ENCODE assay signal across 8 mouse cellular contexts in the genomic region with DNA sequence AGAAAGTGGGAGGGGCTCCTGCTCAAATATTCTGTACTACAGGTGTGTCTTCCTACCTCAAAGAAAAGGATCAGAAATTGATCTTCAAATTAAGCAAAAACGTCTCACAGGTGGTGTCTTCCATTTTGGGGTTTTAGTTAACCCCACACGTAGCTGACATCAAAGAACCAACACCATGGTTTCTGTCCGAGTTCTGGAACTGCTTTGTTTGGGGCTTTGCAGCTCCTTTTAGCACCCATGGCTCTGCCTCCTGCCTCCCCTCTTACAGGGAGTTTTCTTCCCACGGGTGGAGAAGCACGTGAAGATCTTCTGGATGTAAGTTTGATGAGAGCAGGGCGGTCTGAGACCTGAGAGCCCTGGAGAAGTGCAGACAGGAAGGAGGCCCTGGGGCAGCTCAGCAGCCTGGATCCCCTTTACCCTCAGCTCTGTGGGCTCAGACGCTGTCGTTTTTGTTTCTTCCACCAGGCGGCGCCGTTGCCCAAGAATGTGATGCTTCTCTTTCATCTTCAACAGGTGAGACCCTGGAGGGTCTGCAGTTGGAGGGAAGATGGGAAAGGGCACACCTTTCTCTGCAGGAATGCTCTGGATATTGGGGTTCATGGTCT. TPM values are rescaled to one million over a fixed set of nuclear protein-coding genes. Genes with fewer than 3 reads are reported as not detected.
A peak's percentile ranks its signal among the peaks of the same experiment; 100 is the strongest.
DNase-seq lines count a peak whose midpoint lies in the region; ATAC-seq and TF ChIP-seq lines count a peak whose summit lies in the region.
"Not testable (repeated sequence)": the region's sequence is repeated elsewhere in the genome, so short reads cannot be mapped to it uniquely, and the experiment has no call there.

No protein-coding gene starts in this region.

- H3K27ac ChIP-seq in kidney, postnatal 0 days; neural tube, embryonic 11.5 days (ENCODE audit: low read depth, low read length); testis, adult 2 months (ENCODE audit: control insufficient read depth, insufficient read depth, low read depth, low read length): not testable (repeated sequence)

- H3K27me3 ChIP-seq in kidney, postnatal 0 days (ENCODE audit: insufficient read depth, low read length); neural tube, embryonic 11.5 days (ENCODE audit: control insufficient read depth, insufficient read depth, low read length); testis, adult 2 months (ENCODE audit: control insufficient read depth, insufficient read depth, low read length): not testable (repeated sequence)

- peak; percentile 80 for TF ChIP-seq CTCF in kidney, postnatal 0 days (IDR thresholded peaks at IDR 0.05; ENCODE audit: low read depth)
- TF ChIP-seq CTCF in lung, adult 2 months (IDR thresholded peaks at IDR 0.05; ENCODE audit: insufficient read depth, low read length), result peak; percentile 55
- peak; percentile 68; the same call in 1 of the 2 replicates for TF ChIP-seq CTCF in testis, adult 2 months (IDR thresholded peaks at IDR 0.05; ENCODE audit: control insufficient read depth, insufficient read depth, insufficient replicate concordance, low read depth, low read length)

- not testable (repeated sequence) for H3K9me3 ChIP-seq in kidney, postnatal 0 days (replicated peaks; ENCODE audit: low read length); neural tube, embryonic 11.5 days (ENCODE audit: control insufficient read depth, low read length)

- H3K4me2 ChIP-seq in kidney, postnatal 0 days (ENCODE audit: low read length); neural tube, embryonic 11.5 days (ENCODE audit: low read depth): not testable (repeated sequence)

- not testable (repeated sequence) for H3K4me1 ChIP-seq in kidney, postnatal 0 days (replicated peaks; ENCODE audit: insufficient read depth, low read length); lung, adult 2 months (ENCODE audit: control insufficient read depth, insufficient read depth, low read length); neural tube, embryonic 11.5 days (ENCODE audit: control insufficient read depth, insufficient read depth, low read length); testis, adult 2 months (ENCODE audit: control insufficient read depth, insufficient read depth, low read length)

- WGBS in kidney, postnatal 0 days, result 19% methylated on average over 11 of the region's 11 CpGs
- 13% methylated on average over 11 of the region's 11 CpGs for WGBS in lung, adult 2 months
- 19% methylated on average over 11 of the region's 11 CpGs for WGBS in neural tube, embryonic 11.5 days

- DNase-seq in 3T3-L1 (ENCODE audit: low read depth, low spot score), result peak; percentile 19
- DNase-seq in NIH3T3 (ENCODE audit: low read depth), result peak; percentile 39
- peak; percentile 80 to 83 for DNase-seq in cerebellum, postnatal 10 days
- DNase-seq in heart, adult 11 months, result peak; percentile 92
- peak; percentile 18 for DNase-seq in kidney, postnatal 0 days (ENCODE audit: low spot score)
- DNase-seq in lung, adult 2 months, result peak; percentile 48
- peak; percentile 73 for DNase-seq in neural tube, embryonic 11.5 days (ENCODE audit: low spot score)

- not testable (repeated sequence) for TF ChIP-seq POLR2A in lung, adult 2 months (IDR thresholded peaks at IDR 0.05; ENCODE audit: borderline replicate concordance, extremely low read depth, low read depth, low read length); testis, adult 2 months (IDR thresholded peaks at IDR 0.05; ENCODE audit: control insufficient read depth, low read depth, low read length)

- not testable (repeated sequence) for ATAC-seq in kidney, postnatal 0 days (replicated peaks; ENCODE audit: low FRiP score, low read depth); neural tube, embryonic 11.5 days (ENCODE audit: insufficient read depth, low FRiP score, low TSS enrichment)

- H3K4me3 ChIP-seq in kidney, postnatal 0 days (replicated peaks; ENCODE audit: low read depth, low read length); lung, adult 2 months (replicated peaks; ENCODE audit: extremely low read depth, low read depth, low read length); neural tube, embryonic 11.5 days (ENCODE audit: low read depth, low read length); testis, adult 2 months (ENCODE audit: control insufficient read depth, low read depth, low read length): not testable (repeated sequence)

- not testable (repeated sequence) for H3K9ac ChIP-seq in kidney, postnatal 0 days (ENCODE audit: low read depth, low read length); neural tube, embryonic 11.5 days (ENCODE audit: low read length)

- not testable (repeated sequence) for H3K36me3 ChIP-seq in kidney, postnatal 0 days (ENCODE audit: insufficient read depth, low read length); neural tube, embryonic 11.5 days (ENCODE audit: control insufficient read depth, insufficient read depth, low read length); testis, adult 2 months (ENCODE audit: control insufficient read depth, insufficient read depth, low read length)

RNA-seq across cellular contexts. Expression of a gene that starts 4.3 kb away (rescaled TPM):
- polyA plus RNA-seq in kidney, postnatal 0 days (2015; fragmentation: Nextera tagmentation; extraction: Ambion mirVana), result 7.0 and 7.2 TPM in 2 replicates
- 91.1 and 177 TPM in 2 replicates for polyA plus RNA-seq in lung, adult 2 months (2012; rRNA removed)
- polyA plus RNA-seq in neural tube, embryonic 11.5 days (2014; fragmentation: Nextera tagmentation; extraction: Ambion mirVana), result 0.99 and 1.4 TPM in 2 replicates
- polyA plus RNA-seq in testis, adult 2 months (2012; rRNA removed), result 1.6 and 1.8 TPM in 2 replicates

RNA-seq across cellular contexts. Expression of a gene that starts 18.6 kb away (rescaled TPM):
- 15.4 and 15.6 TPM in 2 replicates for polyA plus RNA-seq in kidney, postnatal 0 days (2015; fragmentation: Nextera tagmentation; extraction: Ambion mirVana)
- 211 and 441 TPM in 2 replicates for polyA plus RNA-seq in lung, adult 2 months (2012; rRNA removed)
- polyA plus RNA-seq in neural tube, embryonic 11.5 days (2014; fragmentation: Nextera tagmentation; extraction: Ambion mirVana), result 11.2 and 12.5 TPM in 2 replicates
- 4.9 and 5.2 TPM in 2 replicates for polyA plus RNA-seq in testis, adult 2 months (2012; rRNA removed)

RNA-seq across cellular contexts. Expression of a gene that starts 40.9 kb away (rescaled TPM):
- polyA plus RNA-seq in kidney, postnatal 0 days (2015; fragmentation: Nextera tagmentation; extraction: Ambion mirVana), result 6.1 and 6.8 TPM in 2 replicates
- 152 and 267 TPM in 2 replicates for polyA plus RNA-seq in lung, adult 2 months (2012; rRNA removed)
- polyA plus RNA-seq in neural tube, embryonic 11.5 days (2014; fragmentation: Nextera tagmentation; extraction: Ambion mirVana), result 1.6 and 2.3 TPM in 2 replicates
- 3.2 and 4.2 TPM in 2 replicates for polyA plus RNA-seq in testis, adult 2 months (2012; rRNA removed)

RNA-seq across cellular contexts. Expression of a gene that starts 49.6 kb away (rescaled TPM):
- polyA plus RNA-seq in kidney, postnatal 0 days (2015; fragmentation: Nextera tagmentation; extraction: Ambion mirVana), result 1.1 and 1.4 TPM in 2 replicates
- 11.4 and 12.9 TPM in 2 replicates for polyA plus RNA-seq in lung, adult 2 months (2012; rRNA removed)
- polyA plus RNA-seq in neural tube, embryonic 11.5 days (2014; fragmentation: Nextera tagmentation; extraction: Ambion mirVana), result 0.28 and 0.81 TPM in 2 replicates
- 0.19 and 0.33 TPM in 2 replicates for polyA plus RNA-seq in testis, adult 2 months (2012; rRNA removed)

Comparison
In these comparisons a context has a peak if more than half of its experiments do, and no peak if none do; other contexts are left out.
1. DNase-seq: peak in every context shown above with its lines; median percentile 92 in heart, adult 11 months; 82 in cerebellum, postnatal 10 days; 73 in neural tube, embryonic 11.5 days; 48 in lung, adult 2 months; 39 in NIH3T3; 19 in 3T3-L1; 18 in kidney, postnatal 0 days.
2. RNA of a gene that starts 4.3 kb away (polyA plus RNA-seq): 91.1 to 177 TPM in lung, adult 2 months; 7.0 to 7.2 TPM in kidney, postnatal 0 days, 1.6 to 1.8 TPM in testis, adult 2 months and 0.99 to 1.4 TPM in neural tube, embryonic 11.5 days; every median in the first group is over 10 times any median in the second.
3. RNA of a gene that starts 18.6 kb away (polyA plus RNA-seq): 211 to 441 TPM in lung, adult 2 months; 15.4 to 15.6 TPM in kidney, postnatal 0 days, 11.2 to 12.5 TPM in neural tube, embryonic 11.5 days and 4.9 to 5.2 TPM in testis, adult 2 months; every median in the first group is over 10 times any median in the second.
4. RNA of a gene that starts 40.9 kb away (polyA plus RNA-seq): 152 to 267 TPM in lung, adult 2 months; 6.1 to 6.8 TPM in kidney, postnatal 0 days, 3.2 to 4.2 TPM in testis, adult 2 months and 1.6 to 2.3 TPM in neural tube, embryonic 11.5 days; every median in the first group is over 10 times any median in the second.
5. Peak in every context shown above with its lines, with median percentiles within 50 percentile points of each other: CTCF ChIP-seq.